18 mouse cellular contexts compared by ENCODE assay signal in the genomic region with DNA sequence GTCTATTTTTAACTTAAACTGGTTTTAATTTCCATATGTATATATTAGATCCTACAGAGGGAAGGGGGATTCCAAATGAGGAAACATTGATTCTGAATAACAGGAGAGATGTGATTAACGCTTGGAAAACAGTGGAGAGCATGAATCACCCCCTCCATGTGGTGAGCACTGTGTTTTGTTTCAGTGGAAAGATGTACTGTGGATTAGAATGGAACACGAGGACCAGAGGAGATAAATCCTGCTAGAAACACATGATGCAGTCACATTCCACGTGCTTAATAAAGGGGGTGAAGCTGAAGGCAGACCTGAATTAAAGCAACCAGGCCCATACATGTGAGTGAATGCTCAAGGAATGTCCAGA.
A peak's percentile ranks its signal among the peaks of the same experiment; 100 is the strongest.
DNase-seq lines count a peak whose midpoint lies in the region; ATAC-seq and TF ChIP-seq lines count a peak whose summit lies in the region.
"Had no signal": no experiment of that assay in that cellular context is flagged by ENCODE, and none has a peak within 500 bp of the region (broad histone marks: within the 10 kb centered on the region; RNA-seq: fewer than 3 reads in every experiment).

No protein-coding gene starts in this region.

- peaks cover 21% of the 10 kb centered on the region for H3K4me1 ChIP-seq in forebrain, embryonic 16.5 days (replicated peaks; ENCODE audit: control insufficient read depth, insufficient read depth, low read length)
- H3K4me1 ChIP-seq in forebrain, embryonic 12.5 days: peaks cover 11% of the 10 kb centered on the region; the same call in 1 of the 2 replicates
- H3K4me1 ChIP-seq in heart, embryonic 15.5 days (replicated peaks): peaks cover 19% of the 10 kb centered on the region
- H3K4me1 ChIP-seq in lung, embryonic 16.5 days (replicated peaks; ENCODE audit: control insufficient read depth, insufficient read depth, low read length): peaks cover 11% of the 10 kb centered on the region
- peaks cover 19% of the 10 kb centered on the region for H3K4me1 ChIP-seq in cerebellum, adult 2 months (ENCODE audit: control insufficient read depth, insufficient read depth, low read length)
- H3K4me1 ChIP-seq: hindbrain, embryonic 12.5 days; megakaryocyte, embryonic 14.5 days had no signal

- WGBS in forebrain, embryonic 16.5 days: 15% methylated on average over 3 of the region's 3 CpGs
- WGBS in forebrain, embryonic 12.5 days: 43% methylated on average over 3 of the region's 3 CpGs
- 14% methylated on average over 3 of the region's 3 CpGs for WGBS in heart, embryonic 15.5 days
- 33% methylated on average over 3 of the region's 3 CpGs for WGBS in lung, embryonic 16.5 days
- 19% methylated on average over 3 of the region's 3 CpGs for WGBS in cerebellum, adult 2 months

- no peak overlapping the region for H3K9ac ChIP-seq in forebrain, embryonic 16.5 days (replicated peaks; ENCODE audit: low read depth, low read length)
- H3K9ac ChIP-seq in forebrain, embryonic 12.5 days: no peak overlapping the region
- H3K9ac ChIP-seq in heart, embryonic 15.5 days: no peak overlapping the region
- H3K9ac ChIP-seq in lung, embryonic 16.5 days (ENCODE audit: low read length): no peak overlapping the region
- H3K9ac ChIP-seq: forebrain, postnatal 0 days; hindbrain, embryonic 12.5 days; limb, embryonic 13.5 days; liver, embryonic 14.5 days had no signal

- no peak overlapping the region for H3K4me3 ChIP-seq in forebrain, embryonic 16.5 days (replicated peaks; ENCODE audit: low read length)
- H3K4me3 ChIP-seq in forebrain, embryonic 12.5 days (replicated peaks): no peak overlapping the region
- H3K4me3 ChIP-seq in heart, embryonic 15.5 days: no peak overlapping the region
- no peak overlapping the region for H3K4me3 ChIP-seq in lung, embryonic 16.5 days (ENCODE audit: low read length)
- no peak overlapping the region for H3K4me3 ChIP-seq in cerebellum, adult 2 months (replicated peaks; ENCODE audit: insufficient read depth, low read depth, low read length)
- H3K4me3 ChIP-seq: erythroblast, embryonic 14.5 days; hindbrain, embryonic 12.5 days; limb, embryonic 13.5 days; megakaryocyte, embryonic 14.5 days had no signal

- no peak for TF ChIP-seq POLR2A in cerebellum, adult 2 months (IDR thresholded peaks at IDR 0.05; ENCODE audit: borderline replicate concordance, insufficient read depth, low read length)

- H3K4me2 ChIP-seq in forebrain, embryonic 16.5 days (ENCODE audit: low read length): no peak overlapping the region
- no peak overlapping the region for H3K4me2 ChIP-seq in forebrain, embryonic 12.5 days
- peak overlapping the region; percentile 31 for H3K4me2 ChIP-seq in heart, embryonic 15.5 days
- no peak overlapping the region for H3K4me2 ChIP-seq in lung, embryonic 16.5 days (ENCODE audit: low read depth, low read length)
- H3K4me2 ChIP-seq: hindbrain, embryonic 12.5 days; limb, embryonic 13.5 days had no signal

- ATAC-seq in forebrain, embryonic 16.5 days: no peak
- ATAC-seq in forebrain, embryonic 12.5 days (ENCODE audit: low FRiP score): no peak
- ATAC-seq in heart, embryonic 15.5 days (replicated peaks; ENCODE audit: insufficient number of reproducible peaks, insufficient read depth, low FRiP score, low read depth): no peak
- no peak for ATAC-seq in lung, embryonic 16.5 days (ENCODE audit: low read depth)

- peak overlapping the region; percentile 51 for H3K27ac ChIP-seq in forebrain, embryonic 16.5 days (ENCODE audit: low read length)
- H3K27ac ChIP-seq in forebrain, embryonic 12.5 days: no peak overlapping the region
- H3K27ac ChIP-seq in heart, embryonic 15.5 days: peak overlapping the region; percentile 69
- peak overlapping the region; percentile 33; the same call in 1 of the 2 replicates for H3K27ac ChIP-seq in lung, embryonic 16.5 days (ENCODE audit: low read length)
- no peak overlapping the region for H3K27ac ChIP-seq in cerebellum, adult 2 months (ENCODE audit: insufficient read depth, low read length)
- H3K27ac ChIP-seq: hindbrain, embryonic 12.5 days; limb, embryonic 13.5 days; liver, embryonic 14.5 days had no signal

- H3K36me3 ChIP-seq in forebrain, embryonic 16.5 days (ENCODE audit: control insufficient read depth, insufficient read depth): no peaks in the 10 kb centered on the region
- no peaks in the 10 kb centered on the region for H3K36me3 ChIP-seq in forebrain, embryonic 12.5 days (replicated peaks)
- H3K36me3 ChIP-seq in heart, embryonic 15.5 days: no peaks in the 10 kb centered on the region
- no peaks in the 10 kb centered on the region for H3K36me3 ChIP-seq in lung, embryonic 16.5 days (ENCODE audit: control insufficient read depth, insufficient read depth, low read length)
- H3K36me3 ChIP-seq: G1E; hindbrain, embryonic 12.5 days; limb, embryonic 13.5 days had no signal

- TF ChIP-seq CTCF in cerebellum, adult 2 months (IDR thresholded peaks at IDR 0.05; ENCODE audit: borderline replicate concordance, insufficient read depth, low read depth, low read length): no peak

- no peaks in the 10 kb centered on the region for H3K9me3 ChIP-seq in forebrain, embryonic 16.5 days (ENCODE audit: control insufficient read depth, low read length)
- H3K9me3 ChIP-seq in forebrain, embryonic 12.5 days: no peaks in the 10 kb centered on the region
- no peaks in the 10 kb centered on the region for H3K9me3 ChIP-seq in heart, embryonic 15.5 days (replicated peaks)
- no peaks in the 10 kb centered on the region for H3K9me3 ChIP-seq in lung, embryonic 16.5 days (ENCODE audit: control insufficient read depth, low read length)
- H3K9me3 ChIP-seq: hindbrain, embryonic 12.5 days; limb, embryonic 13.5 days had no signal

- no peaks in the 10 kb centered on the region for H3K27me3 ChIP-seq in forebrain, embryonic 16.5 days (replicated peaks; ENCODE audit: control insufficient read depth, insufficient read depth, low read length)
- no peaks in the 10 kb centered on the region for H3K27me3 ChIP-seq in forebrain, embryonic 12.5 days
- no peaks in the 10 kb centered on the region for H3K27me3 ChIP-seq in heart, embryonic 15.5 days
- H3K27me3 ChIP-seq in lung, embryonic 16.5 days (ENCODE audit: control insufficient read depth, insufficient read depth, low read depth, low read length): no peaks in the 10 kb centered on the region
- H3K27me3 ChIP-seq in cerebellum, adult 2 months (ENCODE audit: control insufficient read depth, insufficient read depth, low read length): no peaks in the 10 kb centered on the region
- H3K27me3 ChIP-seq: hindbrain, embryonic 12.5 days; limb, embryonic 13.5 days; megakaryocyte, embryonic 14.5 days had no signal

- intact Hi-C loops in heart, postnatal 10 days (cut with DNase I): loop anchor here (5.0 kb wide), 1 partner anchor 231 kb away; no protein-coding TSS in a partner anchor

- DNase-seq in heart, postnatal 10 days: no peak
- no peak for DNase-seq in lung, postnatal 10 days
- peak; percentile 31 for DNase-seq in telencephalon, adult 2 months (ENCODE audit: low read depth, low spot score)
- no peak for DNase-seq in cerebellum, adult 2 months
- DNase-seq: adrenal gland, adult 2 months; midbrain, embryonic 14.5 days; thymus, postnatal 14 days had no signal

Comparison
In these comparisons a context has a peak if more than half of its experiments do, and no peak if none do; other contexts are left out.
1. H3K27ac ChIP-seq: peak in forebrain, embryonic 16.5 days (single experiment), heart, embryonic 15.5 days (single experiment) and lung, embryonic 16.5 days (single experiment); none in forebrain, embryonic 12.5 days (single experiment) and cerebellum, adult 2 months (single experiment).